Mouse (Mus musculus) neutrophil, adult 59 days (primary cell): Measurements from ENCODE around the gene Cldn19. TPM values are rescaled to one million over a fixed set of nuclear protein-coding genes. Genes with fewer than 3 reads are reported as not detected.

ENCODE experiments used
- total RNA-seq, 2 experiments: library from RNA; stranded (reverse); gene quantifications; 1 replicate in 1 of 2; 2 replicates in 1 of 2; pipeline ENCODE4 v1.2.4; 2023

The Cldn19 gene
- total RNA-seq, result not detected

DNA sequence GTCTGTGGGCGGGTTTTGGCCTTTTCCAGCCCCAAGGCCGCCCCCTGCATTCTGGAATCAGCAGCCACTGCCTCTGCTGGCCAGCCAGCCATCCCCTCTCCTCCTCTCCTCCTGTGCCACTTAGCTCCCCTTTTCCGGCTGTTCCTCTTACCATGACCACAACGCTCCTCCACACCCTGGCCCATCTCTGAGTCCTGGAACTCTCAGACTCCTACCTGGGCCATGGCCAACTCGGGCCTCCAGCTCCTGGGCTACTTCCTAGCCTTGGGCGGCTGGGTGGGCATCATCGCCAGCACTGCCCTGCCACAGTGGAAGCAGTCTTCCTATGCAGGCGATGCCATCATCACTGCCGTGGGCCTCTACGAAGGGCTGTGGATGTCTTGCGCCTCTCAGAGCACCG is at the start of gene Cldn19:
Cldn19 (plus strand) TSS at position 64 of the 400 bp plus-strand sequence.

DNA sequence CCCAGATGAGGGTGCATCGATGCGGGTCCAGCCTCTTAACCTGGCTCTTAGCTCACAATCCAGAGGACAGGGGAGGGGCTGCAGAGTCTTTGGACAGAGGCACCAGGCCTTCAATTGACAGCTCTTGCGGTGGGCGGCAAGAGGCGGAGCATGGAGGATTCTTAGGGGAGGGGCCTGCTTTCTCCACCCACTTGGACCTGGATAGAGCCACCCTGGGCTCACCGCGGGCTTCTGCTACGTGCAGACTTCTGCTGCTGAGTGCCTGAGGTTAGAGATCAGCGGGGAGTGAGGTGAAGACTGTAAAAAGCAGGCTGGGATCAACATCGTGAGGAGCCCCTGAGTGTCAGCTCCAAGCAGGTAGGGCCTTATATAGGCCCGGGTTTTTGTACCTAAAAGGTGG is 37.0 kb upstream of the Cldn19 start, which contains the start of gene Tmem269:
Tmem269 (minus strand) TSS at position 49 of the 400 bp plus-strand sequence.

GRCm38 (mm10) chr4:119232410-119233255 is 22.6 kb upstream of the Cldn19 start, which contains the start of the genes AU022252 and P3h1:
AU022252 (minus strand) TSS chr4:119232712.
P3h1 (plus strand) TSS chr4:119232915.

DNA sequence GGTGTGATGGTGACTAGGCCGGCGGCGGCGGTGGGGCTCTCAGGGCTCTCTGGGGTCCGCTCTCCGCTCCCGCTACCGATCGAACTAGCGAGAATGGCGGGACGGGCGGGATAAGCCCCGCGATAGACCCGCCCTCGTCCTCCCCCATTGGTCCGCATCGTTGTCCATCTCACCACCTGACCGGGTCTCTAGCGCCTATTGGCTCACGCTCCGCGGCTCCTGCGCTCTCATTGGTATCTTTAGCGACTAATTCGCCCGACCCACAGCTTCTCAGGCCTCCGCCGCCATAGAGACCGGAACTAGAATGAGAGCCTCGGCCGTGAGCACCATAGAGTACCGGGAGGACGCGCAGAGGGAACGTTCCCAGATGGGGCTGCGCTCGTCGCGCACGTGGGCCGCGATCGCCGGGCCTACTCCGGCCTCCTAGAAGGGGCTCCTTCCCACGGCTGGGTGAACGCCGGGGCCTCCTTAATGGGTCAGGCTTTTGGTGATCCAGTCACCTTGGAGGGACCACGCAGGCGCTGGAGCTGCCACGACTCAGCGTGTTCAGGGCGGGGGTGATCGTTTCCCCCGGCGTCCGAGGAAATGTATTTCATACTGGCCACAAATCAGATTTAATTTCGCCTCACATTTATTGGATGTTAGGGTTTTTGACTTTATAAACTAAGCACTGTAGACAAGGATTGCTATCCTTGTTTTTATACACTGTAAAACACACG is 39.4 kb downstream of the Cldn19 start, which contains the start of gene Ybx1:
Ybx1 (minus strand) TSS at position 190 of the 719 bp plus-strand sequence.

Other genes starting within 250 kb of the Cldn19 start
- 10 to 100 TPM; 30.0 to 30.1 TPM for gene Slc2a1, start 146.7 kb upstream of the Cldn19 start, total RNA-seq
- 1 to 10 TPM; 3.9 to 6.7 TPM for gene Zfp691, start 81.2 kb upstream of the Cldn19 start, total RNA-seq
- gene Ermap, start 65.4 kb upstream of the Cldn19 start, total RNA-seq, result 10 to 100 TPM; 15.2 to 36.4 TPM
- gene Svbp, start 60.1 kb upstream of the Cldn19 start, total RNA-seq, result 10 to 100 TPM; 11.8 to 13.4 TPM
- not detected for gene Tmem269, start 37.2 kb upstream of the Cldn19 start, total RNA-seq
- gene AU022252, start 22.7 kb upstream of the Cldn19 start, total RNA-seq, result 1 to 10 TPM; 3.3 to 3.5 TPM
- gene P3h1, start 22.5 kb upstream of the Cldn19 start, total RNA-seq, result 1 to 10 TPM; 2.7 to 3.0 TPM
- gene Ybx1, start 39.2 kb downstream of the Cldn19 start, total RNA-seq, result 100 to 1,000 TPM; 299 to 332 TPM
- 10 to 100 TPM; 21.5 to 22.1 TPM for gene Ppih, start 65.1 kb downstream of the Cldn19 start, total RNA-seq
- gene Ccdc30, start 160.1 kb downstream of the Cldn19 start, total RNA-seq, result not detected
- 1 to 10 TPM in 1 of 2 experiments, under 1 TPM in 1; 0.89 to 1.6 TPM for gene Ppcs, start 167.0 kb downstream of the Cldn19 start, total RNA-seq
- not detected for gene Zmynd12, start 167.4 kb downstream of the Cldn19 start, total RNA-seq
- gene Rimkla, start 237.2 kb downstream of the Cldn19 start, total RNA-seq, result not detected